Mouse (Mus musculus) heart, embryonic 10.5 days (tissue): ENCODE measurements around the gene Dhrs7. TPM values are rescaled to one million over a fixed set of nuclear protein-coding genes. Genes with fewer than 3 reads are reported as not detected.

Source experiments
- DNase-seq: peaks from one replicate; pipeline ENCODE4 v3.0.0-alpha.2; 2017; ENCODE audit warnings: low spot score
- H3K27ac ChIP-seq: fragments of 300-500 bp; sonication (generic); 2 replicates; pipeline ENCODE4 v1.5.1; 2016; ENCODE audit warnings: mild to moderate bottlenecking
- H3K27me3 ChIP-seq: fragments of 300-500 bp; sonication (generic); 2 replicates; pipeline ENCODE4 v1.6.1; 2016; ENCODE audit warnings: mild to moderate bottlenecking; ENCODE audit not compliant: poor library complexity, insufficient read depth, severe bottlenecking
- H3K36me3 ChIP-seq: fragments of 300-500 bp; sonication (generic); 2 replicates; pipeline ENCODE4 v1.6.1; 2016; ENCODE audit warnings: mild to moderate bottlenecking, moderate library complexity
- H3K4me1 ChIP-seq: fragments of 300-500 bp; sonication (generic); 2 replicates; pipeline ENCODE4 v1.6.1; 2016; ENCODE audit warnings: mild to moderate bottlenecking
- H3K4me3 ChIP-seq: fragments of 300-500 bp; sonication (generic); 2 replicates; pipeline ENCODE4 v1.5.1; 2016; ENCODE audit warnings: mild to moderate bottlenecking, moderate library complexity
- H3K9me3 ChIP-seq: fragments of 300-500 bp; sonication (generic); 2 replicates; pipeline ENCODE4 v1.6.1; 2016; ENCODE audit warnings: mild to moderate bottlenecking, moderate library complexity
- WGBS: fragments of 180-500 bp; shearing (Covaris S2); methylation state at CpG from one replicate; pipeline ENCODE4 v1.1.7; 2016; 5-methylcytosine and 5-hydroxymethylcytosine counted together
- polyA plus RNA-seq: library from polyadenylated mRNA; unstranded; fragments of >200 nt; fragmentation: Nextera tagmentation; extraction: Ambion mirVana; gene quantifications from 2 replicates; pipeline ENCODE4 v1.2.1, GENCODE M21; 2016

The Dhrs7 gene
- polyA plus RNA-seq, 1 experiment from 2014 or later: 22.1 TPM

DNA sequence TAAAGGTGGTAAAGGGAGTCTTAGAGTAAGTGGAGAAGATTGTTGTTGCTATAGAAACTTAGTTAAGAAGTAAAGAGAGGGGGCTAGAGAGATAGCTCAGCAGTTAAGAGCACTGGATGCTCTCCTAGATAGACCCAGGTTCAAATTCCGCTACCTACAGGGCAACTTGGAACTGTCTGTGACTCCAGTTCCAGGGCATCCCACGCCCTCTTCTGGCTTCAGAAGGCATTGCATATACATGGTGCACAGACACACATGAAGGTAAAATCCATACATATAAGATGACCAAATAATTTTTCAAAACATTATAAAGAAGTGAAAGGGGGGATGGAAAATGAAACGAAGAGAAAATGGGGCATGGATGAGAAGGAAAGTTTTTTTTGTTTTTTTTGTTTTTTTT, 14.9 kb upstream of the Dhrs7 start:
- Histone ChIP-seq H3K27me3 (no peaks in the 10 kb centered on the region), H3K4me3 (no peak overlapping the region), H3K36me3 (no peaks in the 10 kb centered on the region), H3K27ac (no peak overlapping the region), H3K4me1 (peaks cover 14% of the 10 kb centered on the region), H3K9me3 (no peaks in the 10 kb centered on the region)
- no peak for DNase-seq
- 73% methylated on average over 3 of the region's 3 CpGs for WGBS

DNA sequence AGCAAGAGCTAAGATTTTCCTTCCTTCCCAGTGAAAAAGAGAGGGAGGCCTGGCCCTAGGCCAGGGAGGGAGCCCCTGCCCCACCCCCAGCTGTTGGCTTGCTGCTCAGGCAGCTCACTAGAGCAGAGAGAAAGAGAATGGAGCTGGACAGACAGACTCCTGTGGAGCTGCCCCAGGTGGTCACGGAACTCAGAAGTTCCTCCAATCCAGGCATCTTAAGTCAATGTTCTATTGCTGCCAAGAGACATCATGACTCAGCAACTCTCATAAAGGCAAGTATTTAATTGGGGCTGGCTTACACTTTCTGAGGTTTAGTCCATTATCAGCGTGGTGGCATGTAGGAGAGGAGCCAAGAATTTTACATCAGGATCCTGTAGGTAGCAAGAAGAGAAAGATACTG, 10.1 kb upstream of the Dhrs7 start:
- H3K27me3 ChIP-seq: no peaks in the 10 kb centered on the region
- no peaks in the 10 kb centered on the region for H3K36me3 ChIP-seq
- WGBS: 86% methylated on average over 2 of the region's 2 CpGs
- H3K4me3 ChIP-seq: no peak overlapping the region
- no peak overlapping the region for H3K27ac ChIP-seq
- H3K9me3 ChIP-seq: no peaks in the 10 kb centered on the region
- H3K4me1 ChIP-seq: peaks cover 9% of the 10 kb centered on the region; the same call in 1 of the 2 replicates
- DNase-seq: no peak

DNA sequence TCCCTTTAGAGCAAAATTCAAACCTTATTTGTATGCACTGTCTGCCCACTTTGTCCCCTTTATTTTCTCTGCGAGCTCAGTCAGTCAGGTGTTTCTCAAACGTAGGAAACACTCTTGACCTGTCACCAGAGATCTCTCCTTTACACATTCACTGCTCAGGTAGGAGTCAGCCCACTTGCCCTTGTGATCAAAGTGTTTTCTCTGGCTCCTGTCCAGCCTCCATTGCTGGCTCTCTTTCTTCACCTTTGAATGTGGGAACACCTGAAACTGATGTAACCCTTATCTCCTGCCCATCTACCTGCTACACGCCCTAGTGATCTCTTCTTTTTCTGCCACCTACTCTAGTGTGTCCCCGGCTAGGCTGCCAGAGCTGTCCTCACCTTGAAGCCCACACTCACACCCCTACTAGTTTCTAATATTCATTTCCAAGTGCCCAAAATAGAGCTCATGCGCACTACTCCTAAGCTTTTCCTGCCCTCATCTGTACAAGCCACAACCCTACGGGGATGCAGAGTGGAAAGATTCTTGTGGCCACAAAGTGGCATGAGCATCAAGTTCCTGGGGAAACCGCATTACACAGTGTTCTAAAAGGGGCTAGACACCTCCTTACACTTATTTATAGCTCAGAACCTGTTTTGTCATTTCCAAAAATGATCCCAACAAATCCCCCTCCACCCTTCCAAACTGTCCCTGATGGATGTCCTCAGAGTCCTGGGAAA, 9.5 kb upstream of the Dhrs7 start:
- Histone ChIP-seq H3K27ac (no peak overlapping the region), H3K4me3 (no peak overlapping the region), H3K36me3 (no peaks in the 10 kb centered on the region), H3K4me1 (peaks cover 9% of the 10 kb centered on the region; the same call in 1 of the 2 replicates), H3K9me3 (no peaks in the 10 kb centered on the region), H3K27me3 (no peaks in the 10 kb centered on the region)
- no peak for DNase-seq
- 66% methylated on average over 7 of the region's 7 CpGs for WGBS

DNA sequence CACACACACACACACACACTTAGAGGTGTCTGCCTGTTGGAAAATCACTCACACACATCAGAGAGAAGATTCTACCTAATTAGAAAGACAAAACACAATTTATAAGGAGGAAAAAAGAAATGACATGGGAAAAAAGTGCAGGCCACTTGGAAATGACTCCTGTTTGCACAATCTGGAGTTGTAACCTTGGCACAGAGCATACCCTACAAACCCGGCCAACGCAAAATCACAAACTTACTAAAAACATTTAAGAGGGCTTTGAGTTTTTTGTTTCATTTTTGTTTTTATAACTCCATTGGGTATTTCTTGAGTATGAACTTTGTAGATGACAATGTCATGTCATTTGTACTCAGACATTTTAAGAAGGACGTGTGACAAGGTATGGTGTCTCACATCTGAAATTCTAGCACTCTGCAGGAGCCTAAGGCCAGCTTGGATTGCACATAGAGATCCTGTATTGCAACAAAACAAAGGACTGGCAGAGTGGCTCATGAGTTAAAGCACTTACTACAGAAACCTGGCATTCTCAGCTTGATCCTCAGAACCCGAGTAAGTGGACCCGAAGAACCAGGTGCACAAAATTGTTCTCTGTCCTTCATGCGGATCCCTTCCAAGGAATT, 6.9 kb upstream of the Dhrs7 start:
- Histone ChIP-seq H3K27me3 (no peaks in the 10 kb centered on the region), H3K9me3 (no peaks in the 10 kb centered on the region), H3K27ac (no peak overlapping the region), H3K4me3 (no peak overlapping the region), H3K36me3 (no peaks in the 10 kb centered on the region), H3K4me1 (peaks cover 9% of the 10 kb centered on the region; the same call in 1 of the 2 replicates)
- 91% methylated on average over 6 of the region's 6 CpGs for WGBS
- DNase-seq: no peak

DNA sequence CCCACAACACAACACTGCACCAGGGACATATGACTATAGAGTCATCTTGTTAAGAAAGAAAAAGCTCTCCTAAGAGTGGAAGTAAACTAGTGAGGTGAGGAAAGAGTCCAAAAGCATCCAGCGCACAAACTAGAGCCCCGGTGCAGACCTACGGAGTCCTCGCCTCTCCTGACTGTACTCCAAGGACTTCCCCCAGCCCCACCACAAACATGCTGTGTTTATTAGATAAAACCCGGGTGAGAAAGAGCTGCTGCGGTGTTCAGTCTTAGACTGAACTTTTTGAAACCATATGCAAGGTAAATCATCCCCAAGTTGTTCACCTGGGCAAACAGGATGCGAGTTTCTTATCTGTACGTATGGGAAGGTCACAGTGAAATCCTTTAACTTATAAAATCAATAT, 6.2 kb upstream of the Dhrs7 start:
- no peak overlapping the region for H3K4me3 ChIP-seq
- WGBS: 82% methylated on average over 8 of the region's 8 CpGs
- no peaks in the 10 kb centered on the region for H3K36me3 ChIP-seq
- DNase-seq: no peak
- H3K27ac ChIP-seq: no peak overlapping the region
- H3K9me3 ChIP-seq: no peaks in the 10 kb centered on the region
- H3K27me3 ChIP-seq: no peaks in the 10 kb centered on the region
- peaks cover 13% of the 10 kb centered on the region; the same call in 1 of the 2 replicates for H3K4me1 ChIP-seq

DNA sequence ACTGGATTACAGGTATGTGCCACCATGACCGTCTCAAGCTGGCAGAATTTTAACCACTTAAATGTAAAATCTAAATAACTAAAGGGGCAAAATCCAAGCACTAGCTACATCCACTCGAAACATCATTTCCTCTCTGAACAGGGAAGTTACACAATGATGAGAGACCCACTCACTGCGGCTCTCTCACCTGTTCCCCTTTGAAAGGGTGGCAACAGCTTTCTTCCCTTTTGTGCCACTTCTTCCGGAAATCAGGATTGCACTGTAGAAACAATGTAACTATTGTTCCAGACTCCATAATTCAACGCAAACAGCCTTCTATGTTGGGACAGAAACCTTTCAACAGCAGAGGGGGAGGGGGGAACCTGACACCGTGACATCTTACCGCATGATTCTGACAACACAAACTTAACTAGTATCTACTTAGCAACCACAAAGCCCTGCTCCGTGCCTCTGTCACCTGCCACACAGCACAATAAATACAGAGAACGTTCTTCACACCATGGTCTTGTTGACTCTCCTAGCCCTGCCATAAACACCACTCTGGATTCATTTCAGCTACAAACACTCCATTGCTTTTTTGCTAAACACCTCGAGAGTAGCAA, 3.3 kb upstream of the Dhrs7 start:
- 70% methylated on average over 10 of the region's 10 CpGs for WGBS
- no peak overlapping the region for H3K4me3 ChIP-seq
- H3K4me1 ChIP-seq: peaks cover 16% of the 10 kb centered on the region
- H3K9me3 ChIP-seq: no peaks in the 10 kb centered on the region
- H3K27me3 ChIP-seq: no peaks in the 10 kb centered on the region
- no peak for DNase-seq
- no peaks in the 10 kb centered on the region for H3K36me3 ChIP-seq
- H3K27ac ChIP-seq: no peak overlapping the region

DNA sequence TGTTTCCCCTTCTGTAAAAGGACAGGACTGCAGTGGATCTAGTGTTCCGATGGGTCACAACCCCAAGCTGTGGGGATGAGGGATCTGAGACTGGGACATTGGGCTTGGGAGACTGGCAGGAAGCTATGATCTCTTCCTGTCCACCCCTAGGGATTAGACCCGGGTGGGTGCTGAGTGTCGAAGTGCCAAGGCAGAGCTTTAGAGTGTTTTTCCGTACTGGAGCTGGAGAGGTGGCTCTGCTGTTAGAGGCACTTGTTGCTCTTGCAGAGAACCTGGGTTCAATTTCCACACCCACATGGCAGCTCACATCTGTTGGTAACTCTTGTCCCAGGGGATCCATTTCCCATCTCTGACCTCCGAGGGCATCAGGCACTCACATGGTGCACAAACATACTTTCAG, 1.3 kb upstream of the Dhrs7 start:
- Histone ChIP-seq H3K27me3 (no peaks in the 10 kb centered on the region), H3K9me3 (no peaks in the 10 kb centered on the region), H3K4me3 (no peak overlapping the region), H3K36me3 (no peaks in the 10 kb centered on the region), H3K4me1 (peaks cover 16% of the 10 kb centered on the region), H3K27ac (no peak overlapping the region)
- 58% methylated on average over 5 of the region's 5 CpGs for whole genome bisulfite sequencing
- DNase-seq: no peak

DNA sequence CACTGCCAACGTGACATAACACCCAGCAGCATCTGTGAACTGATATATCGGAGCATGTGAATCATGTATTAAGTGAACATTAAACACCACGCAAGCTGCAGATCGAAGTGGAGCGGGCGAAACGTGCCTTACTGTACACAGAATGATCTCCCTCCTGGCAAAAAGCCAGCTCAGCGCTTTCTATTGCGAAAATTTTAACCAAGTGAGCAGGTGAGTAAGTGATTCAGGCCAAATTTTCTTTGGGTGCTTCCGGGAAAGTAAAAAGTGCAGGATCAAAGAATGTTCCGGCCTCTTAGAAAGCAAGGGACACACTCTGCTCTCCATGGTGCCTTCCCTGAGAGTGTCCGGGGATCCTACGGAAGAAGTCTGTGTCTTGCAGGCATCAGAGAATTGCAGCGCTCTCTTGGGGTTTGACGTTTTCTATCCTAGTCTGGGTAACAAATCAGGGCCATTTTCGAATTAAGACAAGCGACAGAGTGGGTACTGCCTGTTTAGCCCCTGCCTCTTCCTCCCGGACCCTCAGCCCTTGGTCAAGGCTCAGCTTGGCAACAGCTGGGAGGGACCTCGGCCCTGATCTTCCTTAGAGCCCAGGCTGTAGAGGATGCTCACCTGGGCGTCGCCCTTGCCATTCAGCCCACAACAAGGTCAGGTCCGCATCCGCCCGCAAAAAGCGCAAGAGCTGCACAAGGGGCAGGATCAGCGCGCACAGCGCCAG, 532 bp downstream of the Dhrs7 start:
- H3K27me3 ChIP-seq: no peaks in the 10 kb centered on the region
- 11% methylated on average over 28 of the region's 28 CpGs for WGBS
- no peak for DNase-seq
- H3K36me3 ChIP-seq: no peaks in the 10 kb centered on the region
- no peaks in the 10 kb centered on the region for H3K9me3 ChIP-seq
- H3K27ac ChIP-seq: peak overlapping the region; percentile 90
- H3K4me1 ChIP-seq: peaks cover 16% of the 10 kb centered on the region
- H3K4me3 ChIP-seq: peak overlapping the region; percentile 74

DNA sequence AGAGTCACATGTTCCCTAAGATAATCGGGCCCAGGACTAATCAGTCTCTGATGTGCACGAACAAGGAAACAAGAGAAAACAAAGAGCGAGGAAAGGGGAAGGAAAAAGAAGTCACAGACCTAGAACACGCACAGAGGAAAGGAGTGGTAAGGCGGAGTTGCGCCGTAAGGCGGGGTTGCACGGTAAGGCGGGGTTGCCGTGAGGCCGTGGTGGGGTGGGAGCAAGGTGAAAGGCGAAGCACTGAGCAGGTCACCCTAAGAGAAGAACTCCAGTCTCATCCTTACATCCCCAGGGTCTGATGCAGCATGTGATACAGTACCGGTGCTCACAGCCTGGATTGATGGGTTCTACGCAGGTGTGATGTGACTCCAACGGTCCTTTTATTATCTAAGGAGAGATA, 8.9 kb downstream of the Dhrs7 start:
- DNase-seq: no peak
- H3K27me3 ChIP-seq: no peaks in the 10 kb centered on the region
- H3K4me1 ChIP-seq: no peaks in the 10 kb centered on the region
- no peak overlapping the region for H3K27ac ChIP-seq
- H3K9me3 ChIP-seq: no peaks in the 10 kb centered on the region
- 87% methylated on average over 16 of the region's 16 CpGs for WGBS
- no peak overlapping the region for H3K4me3 ChIP-seq
- peaks cover 8% of the 10 kb centered on the region; the same call in 1 of the 2 replicates for H3K36me3 ChIP-seq

DNA sequence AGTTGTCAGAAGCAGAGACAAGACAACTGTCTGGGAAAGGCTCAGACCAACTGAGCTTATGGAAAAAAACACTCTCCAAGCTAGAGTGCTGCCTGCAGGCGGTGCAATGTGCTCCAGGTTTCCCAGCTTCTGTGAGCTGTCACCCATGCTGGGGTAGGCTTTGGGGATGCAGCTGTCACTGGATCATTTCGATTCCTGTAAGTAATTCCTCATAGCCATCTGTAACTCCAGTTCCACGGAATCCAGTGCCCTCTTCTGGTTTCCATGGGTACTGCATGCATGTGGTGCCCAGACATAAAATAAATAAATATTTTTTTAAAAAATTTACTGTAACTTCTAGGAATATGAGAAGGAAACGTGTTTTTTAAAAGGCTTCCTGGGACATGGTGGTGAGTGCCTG, 10.0 kb downstream of the Dhrs7 start:
- WGBS: 23% methylated on average over 4 of the region's 4 CpGs

DNA sequence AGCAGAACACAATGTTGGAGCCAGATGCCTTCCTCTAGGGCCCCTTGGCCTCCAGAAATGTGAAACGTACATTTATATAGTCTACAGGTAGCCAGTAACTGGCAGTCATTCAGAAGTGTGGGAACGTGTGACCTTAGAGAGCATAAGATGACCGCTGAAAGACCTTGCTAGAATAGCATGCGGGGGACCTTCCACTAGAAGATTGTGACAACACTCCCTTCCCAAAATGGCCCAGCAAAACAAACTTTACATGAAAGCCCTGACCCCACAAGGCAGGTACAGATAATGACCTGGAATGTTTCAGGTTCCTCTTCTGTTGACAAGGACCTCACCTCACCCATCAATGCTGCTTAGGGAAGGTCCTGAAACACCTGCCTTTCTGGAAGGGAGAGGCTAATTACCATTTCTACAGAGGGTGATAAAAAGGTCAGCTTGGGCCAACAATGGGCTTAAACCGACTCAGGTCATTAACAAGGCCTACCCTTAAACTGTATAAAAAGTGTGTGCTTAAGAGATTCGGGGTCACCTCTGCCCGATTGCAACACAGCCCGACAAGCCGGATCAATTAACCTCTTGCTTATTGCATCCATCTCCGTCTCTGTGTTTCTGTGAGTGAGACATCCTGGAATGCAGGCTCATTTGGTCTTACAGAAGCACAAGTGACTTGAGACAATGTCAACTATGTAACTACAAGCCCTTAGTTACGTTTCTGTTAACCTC, 14.9 kb downstream of the Dhrs7 start, which contains the start of gene Gm4756:
Gene Gm4756 (minus strand): TSS at position 51 of the 720 bp plus-strand sequence.
- WGBS: 81% methylated on average over 11 of the region's 11 CpGs
- peaks cover 18% of the 10 kb centered on the region; the same call in 1 of the 2 replicates for H3K36me3 ChIP-seq
- no peak within 1 kb of the TSS for H3K27ac ChIP-seq
- H3K4me1 ChIP-seq: no peaks in the 10 kb centered on the region
- DNase-seq: no peak
- no peaks in the 10 kb centered on the region for H3K9me3 ChIP-seq
- no peak within 1 kb of the TSS for H3K4me3 ChIP-seq
- no peaks in the 10 kb centered on the region for H3K27me3 ChIP-seq

More for the DNA sequence above, 10.0 kb downstream of the Dhrs7 start:
- Histone ChIP-seq H3K27me3 (no peaks in the 10 kb centered on the region), H3K4me1 (no peaks in the 10 kb centered on the region), H3K36me3 (peaks cover 12% of the 10 kb centered on the region; the same call in 1 of the 2 replicates), H3K9me3 (no peaks in the 10 kb centered on the region), H3K27ac (no peak overlapping the region), H3K4me3 (no peak overlapping the region)
- DNase-seq: peak; percentile 76

DNA sequence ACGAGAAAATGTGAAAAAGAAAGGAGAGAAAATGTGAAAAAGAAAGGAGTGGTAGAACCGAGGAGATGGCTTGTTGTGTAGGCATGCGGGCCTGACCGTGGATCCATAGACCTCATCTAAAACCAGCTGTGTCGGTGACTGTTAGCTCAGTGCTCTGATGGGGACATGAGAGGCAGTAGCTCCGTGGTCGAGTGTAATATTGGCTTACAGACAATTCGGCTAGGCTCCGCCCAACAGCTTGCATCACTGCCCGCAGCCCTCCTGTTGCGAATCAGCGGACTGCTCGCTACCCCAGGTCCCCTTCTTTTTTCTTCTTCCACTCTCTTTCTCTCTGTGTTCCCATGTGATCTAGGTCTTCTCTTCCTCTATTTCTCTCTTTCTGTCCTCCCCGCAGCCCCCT, 15.8 kb downstream of the Dhrs7 start:
- Histone ChIP-seq H3K27me3 (no peaks in the 10 kb centered on the region), H3K9me3 (no peaks in the 10 kb centered on the region), H3K27ac (no peak overlapping the region), H3K36me3 (peaks cover 18% of the 10 kb centered on the region; the same call in 1 of the 2 replicates), H3K4me3 (no peak overlapping the region), H3K4me1 (no peaks in the 10 kb centered on the region)
- 88% methylated on average over 14 of the region's 14 CpGs for WGBS
- DNase-seq: no peak
